Mouse (Mus musculus) forebrain, embryonic 12.5 days (tissue): Measurements from ENCODE around the gene Lacc1. TPM values are rescaled to one million over a fixed set of nuclear protein-coding genes. Genes with fewer than 3 reads are reported as not detected.
"Not testable (repeated sequence)": the region's sequence is repeated elsewhere in the genome, so short reads cannot be mapped to it uniquely, and the experiment has no call there.

Experiments used
- ATAC-seq: fragments of 200-750 bp; cut with Nextera tagmentation; 2 replicates; pipeline ENCODE4 v1.8.0; 2017; ENCODE audit warnings: moderate TSS enrichment; ENCODE audit not compliant: low FRiP score
- H3K27ac ChIP-seq: fragments of 300-500 bp; sonication (generic); 2 replicates; pipeline ENCODE4 v1.5.1; 2016; ENCODE audit warnings: mild to moderate bottlenecking
- H3K27me3 ChIP-seq: fragments of 300-500 bp; sonication (generic); 2 replicates; pipeline ENCODE4 v1.6.1; 2016; ENCODE audit warnings: mild to moderate bottlenecking
- H3K36me3 ChIP-seq: fragments of 300-500 bp; sonication (generic); replicated peaks from 2 replicates; pipeline ENCODE4 v1.6.1; 2016; ENCODE audit warnings: mild to moderate bottlenecking
- H3K4me1 ChIP-seq: fragments of 300-500 bp; sonication (generic); 2 replicates; pipeline ENCODE4 v1.6.1; 2016
- H3K4me2 ChIP-seq: fragments of 300-500 bp; sonication (generic); 2 replicates; pipeline ENCODE4 v1.6.1; 2016; ENCODE audit warnings: mild to moderate bottlenecking, moderate library complexity
- H3K4me3 ChIP-seq: fragments of 300-500 bp; sonication (generic); replicated peaks from 2 replicates; pipeline ENCODE4 v1.5.1; 2016; ENCODE audit warnings: mild to moderate bottlenecking
- H3K9ac ChIP-seq: fragments of 300-500 bp; sonication (generic); 2 replicates; pipeline ENCODE4 v1.6.1; 2016; ENCODE audit warnings: mild to moderate bottlenecking
- H3K9me3 ChIP-seq: fragments of 300-500 bp; sonication (generic); 2 replicates; pipeline ENCODE4 v1.6.1; 2016
- WGBS: fragments of 180-500 bp; shearing (Covaris S2); methylation state at CpG from one replicate; pipeline ENCODE4 v1.1.7; 2016; 5-methylcytosine and 5-hydroxymethylcytosine counted together
- polyA plus RNA-seq: library from polyadenylated mRNA; unstranded; fragments of >200 nt; fragmentation: Nextera tagmentation; extraction: Ambion mirVana; gene quantifications from 2 replicates; pipeline ENCODE4 v1.2.1, GENCODE M21; 2016

Gene Lacc1
- polyA plus RNA-seq, 1 experiment from 2014 or later, result 3.9 TPM

DNA sequence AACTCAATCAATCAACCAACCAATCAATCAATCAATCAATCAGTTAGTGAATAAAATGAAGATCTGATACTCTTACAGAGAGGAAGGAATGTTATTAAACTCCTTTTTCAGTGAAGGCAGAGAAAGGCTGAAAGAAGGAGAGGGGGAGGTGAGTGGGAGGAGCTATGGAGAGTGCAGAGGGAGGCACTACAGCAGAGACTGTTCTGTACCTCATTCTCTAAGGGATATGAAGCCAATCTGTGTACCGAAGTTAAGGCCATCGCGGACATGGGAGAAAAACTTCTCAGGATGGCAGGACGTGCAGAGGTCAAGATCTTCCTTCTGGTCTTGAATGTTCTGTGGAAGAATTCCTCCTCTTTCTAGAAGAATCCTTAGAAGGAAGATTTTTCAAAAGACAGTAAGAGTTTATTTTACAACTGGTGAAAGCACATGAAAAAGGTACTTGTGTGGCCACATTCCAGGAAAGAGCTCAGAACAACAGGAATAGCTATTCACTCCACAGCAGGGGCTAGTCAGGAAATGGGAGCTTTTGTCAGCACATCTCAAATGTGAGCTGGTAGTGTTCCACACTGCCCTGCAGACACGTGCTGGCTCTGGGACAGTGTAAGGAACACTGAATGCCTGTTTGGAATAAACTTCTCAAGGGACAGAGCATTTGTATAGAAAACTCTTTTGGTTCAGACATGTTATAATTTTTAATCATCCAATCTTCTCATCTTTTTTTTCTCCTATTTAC, 7.2 kb downstream of the Lacc1 start:
- 59% methylated on average over 5 of the region's 5 CpGs for WGBS
- Histone ChIP-seq H3K27me3 (no peaks in the 10 kb centered on the region), H3K4me2 (no peak overlapping the region), H3K4me1 (no peaks in the 10 kb centered on the region), H3K27ac (no peak overlapping the region), H3K36me3 (no peaks in the 10 kb centered on the region), H3K9ac (no peak overlapping the region), H3K4me3 (no peak overlapping the region), H3K9me3 (no peaks in the 10 kb centered on the region)
- ATAC-seq, result no peak

- ATAC-seq, result no peak
- H3K27ac ChIP-seq, result no peak overlapping the region
- no peak overlapping the region for H3K4me3 ChIP-seq
- WGBS, result 90% methylated on average over 3 of the region's 3 CpGs
- H3K36me3 ChIP-seq, result no peaks in the 10 kb centered on the region
- H3K9ac ChIP-seq, result no peak overlapping the region
- no peaks in the 10 kb centered on the region for H3K9me3 ChIP-seq
- H3K4me1 ChIP-seq, result no peaks in the 10 kb centered on the region
- no peak overlapping the region for H3K4me2 ChIP-seq
- no peaks in the 10 kb centered on the region for H3K27me3 ChIP-seq
Measured at GRCm38 (mm10) chr14:77024499-77024898, 12.2 kb downstream of the Lacc1 start.

DNA sequence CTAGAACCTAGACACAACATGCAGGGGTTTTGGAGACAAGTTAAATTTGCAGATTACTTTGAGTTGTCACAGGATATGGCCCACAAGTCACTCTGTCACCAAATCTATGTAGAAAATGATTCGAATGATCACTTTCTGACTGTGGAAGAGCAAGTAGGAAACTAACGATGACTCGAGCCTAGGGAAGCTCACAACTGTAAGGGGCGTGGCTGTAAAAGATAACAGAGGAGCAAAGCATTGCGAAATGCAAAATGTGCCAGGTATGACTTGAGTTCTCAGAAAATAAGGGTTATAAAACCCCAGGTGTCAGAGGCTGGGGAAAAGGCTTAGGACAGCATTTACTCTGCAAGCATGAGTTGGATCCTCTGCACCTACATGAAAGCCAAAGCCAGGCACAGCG, 19.5 kb downstream of the Lacc1 start:
- Histone ChIP-seq H3K4me3 (no peak overlapping the region), H3K36me3 (no peaks in the 10 kb centered on the region), H3K4me2 (no peak overlapping the region), H3K9ac (no peak overlapping the region), H3K27ac (no peak overlapping the region), H3K4me1 (no peaks in the 10 kb centered on the region), H3K27me3 (no peaks in the 10 kb centered on the region), H3K9me3 (no peaks in the 10 kb centered on the region)
- ATAC-seq, result no peak
- 85% methylated on average over 6 of the region's 6 CpGs for WGBS

GRCm38 (mm10) chr14:77016783-77017182, 19.9 kb downstream of the Lacc1 start:
- H3K27me3 ChIP-seq, H3K4me3 ChIP-seq, H3K4me1 ChIP-seq, H3K9ac ChIP-seq, H3K4me2 ChIP-seq, H3K36me3 ChIP-seq, ATAC-seq, H3K27ac ChIP-seq, H3K9me3 ChIP-seq: not testable (repeated sequence)
- 64% methylated on average over 12 of the region's 12 CpGs for WGBS

GRCm38 (mm10) chr14:77011804-77012203, 24.9 kb downstream of the Lacc1 start:
- Histone ChIP-seq H3K4me1 (no peaks in the 10 kb centered on the region; the same call in 1 of the 2 replicates), H3K9me3 (no peaks in the 10 kb centered on the region), H3K27ac (no peak overlapping the region), H3K36me3 (no peaks in the 10 kb centered on the region), H3K4me3 (no peak overlapping the region), H3K27me3 (no peaks in the 10 kb centered on the region), H3K9ac (no peak overlapping the region), H3K4me2 (no peak overlapping the region)
- 5% methylated on average over 3 of the region's 3 CpGs for WGBS
- no peak for ATAC-seq

GRCm38 (mm10) chr14:77008238-77008637, 28.5 kb downstream of the Lacc1 start:
- Histone ChIP-seq H3K27ac (no peak overlapping the region), H3K4me1 (no peaks in the 10 kb centered on the region; the same call in 1 of the 2 replicates), H3K4me3 (no peak overlapping the region), H3K4me2 (no peak overlapping the region), H3K9ac (no peak overlapping the region), H3K36me3 (no peaks in the 10 kb centered on the region), H3K9me3 (no peaks in the 10 kb centered on the region), H3K27me3 (no peaks in the 10 kb centered on the region)
- peak; percentile 77; the same call in 1 of the 2 replicates for ATAC-seq
- WGBS, result 19% methylated on average over 3 of the region's 3 CpGs

GRCm38 (mm10) chr14:77005566-77005965, 31.1 kb downstream of the Lacc1 start:
- ATAC-seq, result no peak
- Histone ChIP-seq H3K9ac (no peak overlapping the region), H3K9me3 (no peaks in the 10 kb centered on the region), H3K36me3 (no peaks in the 10 kb centered on the region), H3K4me3 (no peak overlapping the region), H3K27me3 (no peaks in the 10 kb centered on the region), H3K4me1 (no peaks in the 10 kb centered on the region), H3K27ac (no peak overlapping the region), H3K4me2 (no peak overlapping the region)
- WGBS, result 73% methylated on average over 5 of the region's 5 CpGs

GRCm38 (mm10) chr14:77004740-77005139, 32.0 kb downstream of the Lacc1 start:
- Histone ChIP-seq H3K27ac (no peak overlapping the region), H3K9ac (no peak overlapping the region)
- 76% methylated on average over 8 of the region's 8 CpGs for WGBS

DNA sequence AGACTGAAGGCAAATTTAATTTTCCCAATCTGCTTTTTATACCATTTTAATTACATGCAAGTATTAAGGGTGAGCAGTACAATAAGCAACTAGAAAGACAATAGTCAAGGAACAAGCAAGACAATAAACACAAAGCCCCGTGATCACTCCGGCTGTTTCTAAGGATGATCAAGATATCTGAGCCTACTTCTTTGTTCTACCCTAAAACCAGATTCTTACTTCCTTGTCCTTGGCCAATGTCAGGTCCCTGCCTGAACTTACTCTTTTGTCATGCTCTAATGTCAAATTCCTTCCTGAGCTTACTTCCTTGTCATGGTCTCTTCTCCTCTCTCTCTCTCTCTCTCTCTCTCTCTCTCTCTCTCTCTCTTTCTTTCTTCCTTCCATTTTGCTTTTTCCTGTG, 46.4 kb downstream of the Lacc1 start:
- H3K9ac ChIP-seq, H3K27me3 ChIP-seq, H3K4me1 ChIP-seq, H3K27ac ChIP-seq, H3K9me3 ChIP-seq, H3K36me3 ChIP-seq, ATAC-seq, H3K4me2 ChIP-seq, H3K4me3 ChIP-seq: not testable (repeated sequence)
- WGBS, result 82% methylated on average over 2 of the region's 2 CpGs

More at GRCm38 (mm10) chr14:77004740-77005139, 32.0 kb downstream of the Lacc1 start:
- Histone ChIP-seq H3K4me3 (no peak overlapping the region), H3K9me3 (no peaks in the 10 kb centered on the region), H3K36me3 (no peaks in the 10 kb centered on the region), H3K27me3 (no peaks in the 10 kb centered on the region), H3K4me1 (no peaks in the 10 kb centered on the region), H3K4me2 (no peak overlapping the region)
- ATAC-seq, result no peak

DNA sequence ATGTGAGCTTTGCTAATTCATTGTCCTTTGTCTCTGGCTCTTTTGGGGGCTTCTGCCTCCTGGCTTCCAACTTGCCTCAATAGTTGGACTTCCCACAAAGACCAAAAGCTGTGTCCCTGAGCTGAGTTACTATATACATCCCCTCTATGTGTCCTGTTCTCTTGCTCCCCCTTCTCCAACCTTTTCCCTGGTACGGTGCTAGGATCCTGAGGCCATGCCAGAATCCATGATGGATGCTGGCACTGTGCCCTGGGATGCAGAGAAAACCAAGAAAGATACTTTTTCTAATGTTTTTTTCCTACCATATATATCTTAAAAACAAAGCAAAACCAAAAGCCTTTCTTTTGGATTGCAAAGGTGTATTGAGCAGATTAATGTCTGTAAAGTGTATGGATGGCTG, 54.9 kb downstream of the Lacc1 start:
- Histone ChIP-seq H3K27ac (no peak overlapping the region), H3K27me3 (no peaks in the 10 kb centered on the region), H3K9ac (no peak overlapping the region), H3K4me3 (no peak overlapping the region), H3K4me1 (no peaks in the 10 kb centered on the region; the same call in 1 of the 2 replicates), H3K4me2 (no peak overlapping the region), H3K36me3 (no peaks in the 10 kb centered on the region), H3K9me3 (no peaks in the 10 kb centered on the region)
- ATAC-seq, result no peak
- WGBS, result 55% methylated on average over 1 of the region's 1 CpGs

DNA sequence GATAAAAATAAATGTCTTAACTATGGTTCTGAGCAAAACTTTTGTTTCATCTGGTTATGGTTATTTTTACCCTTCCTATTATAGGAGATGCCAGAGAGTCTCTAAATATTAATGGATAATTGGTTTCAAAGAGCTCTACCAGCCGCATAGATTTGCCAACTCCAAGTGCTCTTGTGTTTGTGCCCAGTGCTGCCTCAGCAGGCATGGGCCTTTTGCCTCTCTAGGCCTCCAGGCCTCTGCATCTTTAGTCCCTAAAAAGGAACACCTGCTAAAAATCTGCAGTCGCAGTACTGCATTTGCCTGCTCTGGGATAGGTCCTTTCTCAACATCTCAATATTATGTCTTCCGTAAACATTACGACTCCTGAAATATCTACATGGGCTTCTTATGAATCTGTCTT, 55.5 kb downstream of the Lacc1 start:
- no peaks in the 10 kb centered on the region for H3K36me3 ChIP-seq
- H3K4me3 ChIP-seq, result no peak overlapping the region
- H3K9ac ChIP-seq, result no peak overlapping the region
- no peaks in the 10 kb centered on the region for H3K27me3 ChIP-seq
- H3K4me1 ChIP-seq, result no peaks in the 10 kb centered on the region; the same call in 1 of the 2 replicates
- WGBS, result 95% methylated on average over 4 of the region's 4 CpGs
- ATAC-seq, result no peak
- no peak overlapping the region for H3K4me2 ChIP-seq
- H3K9me3 ChIP-seq, result no peaks in the 10 kb centered on the region
- no peak overlapping the region for H3K27ac ChIP-seq

DNA sequence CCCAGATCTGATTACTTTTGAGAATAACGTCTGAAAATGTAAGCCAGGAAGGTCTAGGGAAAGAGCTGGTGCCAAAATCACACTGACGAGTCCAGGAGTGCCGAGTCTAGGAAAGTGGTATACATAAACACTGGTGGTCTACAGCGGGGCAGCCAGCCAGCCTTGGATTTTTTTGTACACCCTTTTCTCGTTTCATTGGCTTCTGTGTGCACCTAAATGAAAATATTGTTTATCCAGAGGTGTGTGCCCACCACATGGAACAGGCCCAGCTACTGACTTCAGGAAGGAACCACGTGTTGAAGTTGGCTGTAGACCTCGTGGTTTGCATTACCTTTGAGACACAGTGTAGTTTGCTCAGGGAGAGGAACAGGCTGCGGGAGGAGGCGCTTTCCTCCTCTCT, 57.1 kb downstream of the Lacc1 start:
- no peaks in the 10 kb centered on the region for H3K36me3 ChIP-seq
- H3K27me3 ChIP-seq, result no peaks in the 10 kb centered on the region
- H3K4me2 ChIP-seq, result no peak overlapping the region
- H3K4me1 ChIP-seq, result no peaks in the 10 kb centered on the region; the same call in 1 of the 2 replicates
- no peak overlapping the region for H3K27ac ChIP-seq
- no peaks in the 10 kb centered on the region for H3K9me3 ChIP-seq
- 83% methylated on average over 9 of the region's 9 CpGs for whole genome bisulfite sequencing
- no peak for ATAC-seq
- no peak overlapping the region for H3K9ac ChIP-seq
- H3K4me3 ChIP-seq, result no peak overlapping the region
